Mouse (Mus musculus) intestine, embryonic 15.5 days (tissue): ENCODE results near the gene Olfr1335. TPM values are rescaled to one million over a fixed set of nuclear protein-coding genes. Genes with fewer than 3 reads are reported as not detected.
"Not testable (repeated sequence)": the region's sequence is repeated elsewhere in the genome, so short reads cannot be mapped to it uniquely, and the experiment has no call there.

ENCODE experiments used
- ATAC-seq: fragments of 200-750 bp; cut with Nextera tagmentation; 2 replicates; pipeline ENCODE4 v1.8.0; 2017; ENCODE audit warnings: moderate TSS enrichment, moderate library complexity
- H3K27ac ChIP-seq: fragments of 300-500 bp; sonication (generic); 2 replicates; pipeline ENCODE4 v1.5.1; 2015; ENCODE audit warnings: mild to moderate bottlenecking, inconsistent platforms
- H3K27me3 ChIP-seq: fragments of 300-500 bp; sonication (generic); replicated peaks from 2 replicates; pipeline ENCODE4 v1.6.1; 2015; ENCODE audit warnings: inconsistent platforms
- H3K36me3 ChIP-seq: fragments of 300-500 bp; sonication (generic); 2 replicates; pipeline ENCODE4 v1.6.1; 2015; ENCODE audit warnings: inconsistent platforms
- H3K4me1 ChIP-seq: fragments of 300-500 bp; sonication (generic); replicated peaks from 2 replicates; pipeline ENCODE4 v1.6.1; 2015; ENCODE audit warnings: inconsistent platforms
- H3K4me2 ChIP-seq: fragments of 300-500 bp; sonication (generic); replicated peaks from 2 replicates; pipeline ENCODE4 v1.6.1; 2015; ENCODE audit warnings: mild to moderate bottlenecking, inconsistent platforms
- H3K4me3 ChIP-seq: fragments of 300-500 bp; sonication (generic); replicated peaks from 2 replicates; pipeline ENCODE4 v1.5.1; 2015; ENCODE audit warnings: inconsistent platforms
- H3K9ac ChIP-seq: fragments of 300-500 bp; sonication (generic); 2 replicates; pipeline ENCODE4 v1.6.1; 2015; ENCODE audit warnings: inconsistent platforms
- H3K9me3 ChIP-seq: fragments of 300-500 bp; sonication (generic); 2 replicates; pipeline ENCODE4 v1.6.1; 2016; ENCODE audit warnings: inconsistent platforms
- WGBS: fragments of 180-500 bp; shearing (Covaris S2); methylation state at CpG from one replicate; pipeline ENCODE4 v1.1.7; 2015; 5-methylcytosine and 5-hydroxymethylcytosine counted together
- polyA plus RNA-seq: library from polyadenylated mRNA; unstranded; fragments of >200 nt; fragmentation: Nextera tagmentation; extraction: Ambion mirVana; gene quantifications from 2 replicates; pipeline ENCODE4 v1.2.1, GENCODE M21; 2015

Olfr1335 gene
- not detected in 2 replicates for polyA plus RNA-seq

- no peak within 1 kb of the TSS for H3K4me3 ChIP-seq
- no peaks in the 10 kb centered on the region for H3K4me1 ChIP-seq
- 90% methylated on average over 4 of the region's 4 CpGs for WGBS
- H3K4me2 ChIP-seq = no peak within 1 kb of the TSS
- no peaks in the 10 kb centered on the region for H3K36me3 ChIP-seq
- H3K27ac ChIP-seq = no peak within 1 kb of the TSS
- no peaks in the 10 kb centered on the region for H3K9me3 ChIP-seq
- no peaks in the 10 kb centered on the region for H3K27me3 ChIP-seq
- no peak within 1 kb of the TSS for H3K9ac ChIP-seq
- ATAC-seq = no peak
Measured at GRCm38 (mm10) chr4:118809844-118810243, at the start of gene Olfr1335. Gene Olfr1335 (minus strand): TSS chr4:118809944.

DNA sequence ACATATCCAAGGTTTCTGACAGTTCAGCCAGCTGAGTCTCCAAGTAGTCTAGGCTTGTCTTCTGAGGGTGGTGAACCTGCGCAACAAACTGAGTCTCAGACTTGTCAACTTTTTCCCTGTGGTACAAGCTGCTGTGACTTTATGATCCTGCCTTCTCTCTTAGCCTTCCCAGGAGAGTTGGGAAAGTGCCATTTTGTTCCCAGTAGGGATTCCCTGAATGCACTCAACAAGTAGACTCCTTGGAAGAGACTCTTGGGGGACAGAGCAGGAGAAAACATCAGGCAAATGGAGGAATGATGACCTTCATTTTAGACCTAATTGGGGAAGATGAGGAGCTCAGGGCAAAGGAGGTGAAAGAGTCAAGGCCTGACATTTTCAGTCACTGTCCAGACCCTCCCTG, 26.4 kb upstream of the Olfr1335 start, which contains the start of gene Olfr1333:
Gene Olfr1333 (minus strand): TSS at position 101 of the 400 bp plus-strand sequence.
- 91% methylated on average over 1 of the region's 1 CpGs for WGBS
- Histone ChIP-seq H3K4me2 (no peak within 1 kb of the TSS), H3K36me3 (no peaks in the 10 kb centered on the region), H3K9ac (no peak within 1 kb of the TSS), H3K27me3 (no peaks in the 10 kb centered on the region), H3K4me3 (no peak within 1 kb of the TSS), H3K27ac (no peak within 1 kb of the TSS), H3K9me3 (no peaks in the 10 kb centered on the region), H3K4me1 (no peaks in the 10 kb centered on the region)
- ATAC-seq = no peak

GRCm38 (mm10) chr4:118818921-118819320, 9.2 kb upstream of the Olfr1335 start:
- H3K4me2 ChIP-seq = no peak overlapping the region
- ATAC-seq = no peak
- WGBS = 87% methylated on average over 1 of the region's 1 CpGs
- H3K36me3 ChIP-seq = no peaks in the 10 kb centered on the region
- H3K9me3 ChIP-seq = no peaks in the 10 kb centered on the region
- H3K4me1 ChIP-seq = no peaks in the 10 kb centered on the region
- no peak overlapping the region for H3K27ac ChIP-seq
- H3K9ac ChIP-seq = no peak overlapping the region
- no peak overlapping the region for H3K4me3 ChIP-seq
- no peaks in the 10 kb centered on the region for H3K27me3 ChIP-seq

DNA sequence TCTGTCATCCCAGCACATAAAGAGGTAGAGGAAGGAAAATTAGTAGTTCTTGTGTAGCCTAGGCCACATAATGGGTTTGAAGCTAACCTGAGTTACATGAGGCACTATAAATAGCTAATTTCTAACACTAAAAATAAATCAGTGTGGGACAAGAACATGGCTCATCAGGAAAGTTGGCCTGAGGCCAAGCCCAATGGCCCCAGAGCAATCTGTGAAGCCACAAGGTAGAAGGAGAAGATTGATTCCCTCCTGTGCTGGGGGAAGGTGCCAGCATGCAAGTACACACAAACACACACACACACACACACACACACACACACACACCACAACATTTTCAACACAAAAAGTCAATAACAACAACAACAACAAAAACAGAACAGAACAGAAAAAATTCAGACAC, 16.9 kb downstream of the Olfr1335 start:
- not testable (repeated sequence) for H3K4me1 ChIP-seq, H3K4me2 ChIP-seq, H3K27me3 ChIP-seq, H3K36me3 ChIP-seq, H3K27ac ChIP-seq, H3K4me3 ChIP-seq, H3K9me3 ChIP-seq, ATAC-seq, H3K9ac ChIP-seq

DNA sequence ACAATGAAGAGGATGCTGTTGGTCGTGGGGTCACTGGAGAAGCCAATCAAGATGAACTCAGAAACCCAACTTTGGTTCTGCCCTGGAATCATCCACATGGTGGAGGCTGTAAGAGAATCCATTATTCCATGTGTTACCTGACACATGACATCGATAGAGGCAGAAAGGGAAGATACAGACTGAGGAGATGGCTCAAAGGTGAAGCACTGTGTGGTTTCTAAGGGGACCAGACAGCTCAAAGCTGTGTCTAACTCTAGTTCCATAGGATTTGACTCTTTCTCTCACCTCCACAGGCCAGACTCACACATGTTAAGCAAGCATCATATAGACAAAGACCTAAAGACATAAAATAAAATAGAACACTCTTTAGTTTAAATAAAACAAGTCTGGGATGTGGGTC, 27.3 kb downstream of the Olfr1335 start, which contains the start of gene Olfr1337:
Gene Olfr1337 (minus strand): TSS at position 101 of the 400 bp plus-strand sequence.
- Histone ChIP-seq H3K9ac (no peak within 1 kb of the TSS), H3K4me1 (no peaks in the 10 kb centered on the region), H3K27me3 (no peaks in the 10 kb centered on the region), H3K36me3 (no peaks in the 10 kb centered on the region), H3K27ac (no peak within 1 kb of the TSS), H3K9me3 (no peaks in the 10 kb centered on the region), H3K4me3 (no peak within 1 kb of the TSS), H3K4me2 (no peak within 1 kb of the TSS)
- ATAC-seq = no peak
- 78% methylated on average over 2 of the region's 2 CpGs for WGBS

Other genes with a start within 250 kb of the Olfr1335 start
- gene Cfap57, start 189.2 kb downstream of the Olfr1335 start, polyA plus RNA-seq = 0.55 and 0.58 TPM in 2 replicates
- 125 and 144 TPM in 2 replicates for gene Ebna1bp2, start 189.1 kb downstream of the Olfr1335 start, polyA plus RNA-seq
- not detected in 2 replicates for gene Olfr62, start 151.0 kb downstream of the Olfr1335 start, polyA plus RNA-seq
- not detected in 2 replicates for gene Olfr1342, start 117.2 kb downstream of the Olfr1335 start, polyA plus RNA-seq
- gene Olfr1341, start 106.4 kb downstream of the Olfr1335 start, polyA plus RNA-seq = not detected in 2 replicates
- not detected in 2 replicates for gene Olfr1340, start 89.8 kb downstream of the Olfr1335 start, polyA plus RNA-seq
- not detected in 2 replicates for gene Olfr1339, start 77.8 kb downstream of the Olfr1335 start, polyA plus RNA-seq
- not detected in 2 replicates for gene Olfr1338, start 51.2 kb downstream of the Olfr1335 start, polyA plus RNA-seq
- gene Olfr1337, start 27.4 kb downstream of the Olfr1335 start, polyA plus RNA-seq = not detected in 2 replicates
- not detected in 2 replicates for gene Olfr1333, start 26.3 kb upstream of the Olfr1335 start, polyA plus RNA-seq
- gene Olfr1331, start 54.7 kb upstream of the Olfr1335 start, polyA plus RNA-seq = not detected in 2 replicates
- not detected in 2 replicates for gene Olfr1330, start 78.7 kb upstream of the Olfr1335 start, polyA plus RNA-seq
- gene Olfr1329, start 107.5 kb upstream of the Olfr1335 start, polyA plus RNA-seq = not detected in 2 replicates
- gene Olfr1328, start 128.7 kb upstream of the Olfr1335 start, polyA plus RNA-seq = not detected in 2 replicates
- not detected in 2 replicates for gene Lao1, start 151.6 kb upstream of the Olfr1335 start, polyA plus RNA-seq